Mouse (Mus musculus): ENCODE measurements around the gene Scgb1a1. TPM values are rescaled to one million over a fixed set of nuclear protein-coding genes. Genes with fewer than 3 reads are reported as not detected.
"Not testable (repeated sequence)": the region's sequence is repeated elsewhere in the genome, so short reads cannot be mapped to it uniquely, and the experiment has no call there.

Scgb1a1 gene
- polyA plus RNA-seq, 1 experiment from 2014 or later = 11.0 TPM

GRCm38 (mm10) chr19:9100297-9101061 is 12.7 kb upstream of the Scgb1a1 start:
- DNase-seq (ENCODE audit: low spot score) = no peak

- no peak for DNase-seq (ENCODE audit: low spot score)
Observed at GRCm38 (mm10) chr19:9099751-9100150, 12.0 kb upstream of the Scgb1a1 start.

DNA sequence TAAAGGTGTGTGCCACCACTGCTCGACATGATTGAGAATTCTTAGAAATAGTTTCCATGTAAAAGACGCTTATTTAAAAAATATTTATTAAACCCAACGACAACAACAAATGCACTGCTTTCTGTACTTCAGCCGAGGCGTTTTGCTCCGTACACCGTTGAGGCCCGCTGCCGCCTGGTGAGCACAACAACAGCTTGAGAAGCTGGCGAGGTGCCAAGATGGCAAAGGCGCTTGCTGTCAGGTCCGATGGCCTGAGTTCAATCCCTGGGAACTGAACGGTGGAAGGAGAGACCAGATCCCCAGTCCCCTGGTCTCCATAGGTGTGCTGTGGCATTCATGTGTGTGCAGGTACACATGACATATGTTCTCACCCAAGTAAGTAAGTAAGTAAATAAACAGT is 9.7 kb upstream of the Scgb1a1 start:
- no peak for DNase-seq (ENCODE audit: low spot score)

GRCm38 (mm10) chr19:9095111-9095510 is 7.4 kb upstream of the Scgb1a1 start:
- no peak for DNase-seq (ENCODE audit: low spot score)

- no peak for DNase-seq (ENCODE audit: low spot score)
Observed at GRCm38 (mm10) chr19:9090709-9091108, 3.0 kb upstream of the Scgb1a1 start.

- DNase-seq (ENCODE audit: low spot score) = no peak
Observed at GRCm38 (mm10) chr19:9090191-9090590, 2.4 kb upstream of the Scgb1a1 start.

GRCm38 (mm10) chr19:9083892-9084291 is 3.9 kb downstream of the Scgb1a1 start:
- not testable (repeated sequence) for DNase-seq (ENCODE audit: low spot score)

GRCm38 (mm10) chr19:9083010-9083355 is 4.8 kb downstream of the Scgb1a1 start:
- no peak for DNase-seq (ENCODE audit: low spot score)

DNA sequence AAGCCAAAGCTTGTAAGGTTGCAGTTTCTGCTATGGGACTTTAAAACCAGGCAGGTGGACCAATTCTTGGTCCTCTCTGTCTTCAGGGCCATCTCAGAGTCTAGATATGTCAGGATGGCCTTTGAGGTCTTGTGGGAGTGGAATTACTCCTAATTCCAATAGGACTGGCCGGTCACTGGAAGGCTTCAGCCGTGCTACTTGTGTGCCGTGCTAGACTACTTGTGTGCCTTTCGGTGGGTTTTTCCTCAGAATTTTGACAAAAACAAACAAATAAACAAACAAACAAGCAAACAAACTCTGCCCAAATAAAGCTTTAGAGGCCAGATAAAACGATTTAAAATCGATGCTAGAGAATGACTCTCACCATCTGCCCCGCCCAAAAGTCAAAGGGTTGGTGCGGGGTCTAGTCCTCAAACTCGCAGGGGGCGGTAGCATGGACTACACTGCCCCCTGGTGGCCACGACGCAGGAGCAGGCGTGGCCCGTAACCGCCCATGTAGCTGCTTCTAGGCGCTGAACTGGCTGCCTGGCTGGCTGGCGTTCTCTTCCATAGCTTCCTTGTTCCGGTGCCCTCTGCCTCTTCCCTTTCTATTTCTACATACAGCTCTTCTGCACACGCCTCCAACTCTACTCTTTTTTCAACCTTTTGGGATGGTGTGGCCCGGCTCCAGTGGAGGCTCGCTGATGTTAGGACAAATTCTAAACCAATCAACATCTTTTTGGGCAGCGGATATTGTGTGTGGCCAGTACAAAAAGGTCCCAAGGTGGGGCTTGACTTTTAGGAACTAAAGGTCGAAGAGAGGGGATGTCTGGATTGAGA is 5.4 kb downstream of the Scgb1a1 start:
- DNase-seq (ENCODE audit: low spot score) = peak; percentile 90

DNA sequence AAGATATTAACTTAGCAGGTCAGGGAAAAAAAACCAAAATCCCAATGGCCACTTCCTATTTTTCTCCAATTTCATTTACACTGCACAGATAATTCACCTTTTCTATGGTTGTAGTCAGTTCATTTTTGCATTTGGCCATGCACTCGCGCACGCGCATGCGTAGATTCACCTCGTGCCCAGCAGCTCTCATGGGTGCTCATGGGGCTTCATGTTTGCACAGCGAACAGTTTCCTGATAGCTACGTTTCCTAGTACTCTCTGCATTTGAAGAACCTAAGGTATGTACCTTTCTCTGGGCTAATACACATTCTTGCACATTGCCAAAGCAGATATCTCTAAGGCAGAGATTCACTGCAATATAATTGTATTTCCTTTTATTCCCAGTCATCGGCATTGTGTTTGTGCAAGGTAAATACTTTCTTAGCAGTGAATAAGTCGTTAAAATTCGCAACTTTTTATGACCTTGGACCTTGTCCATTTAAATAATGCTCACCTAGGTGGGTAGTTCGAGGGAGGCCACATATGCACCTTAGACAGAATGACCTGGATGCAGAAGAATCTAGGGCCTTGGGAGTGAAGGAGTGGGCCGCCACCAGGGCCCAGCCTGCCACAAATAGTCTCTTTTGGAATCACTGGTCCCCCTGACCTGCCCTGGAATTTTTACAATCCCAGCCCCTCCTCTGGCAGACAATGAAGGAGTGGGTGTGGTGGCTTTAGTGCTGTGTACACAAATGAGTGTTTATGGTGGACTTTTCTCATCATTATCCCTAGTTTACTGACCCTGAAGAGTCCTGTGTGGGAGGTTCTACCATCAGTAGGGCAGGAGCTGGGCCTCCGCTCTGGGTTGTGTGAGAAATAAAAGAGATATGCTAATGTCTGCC is 6.2 kb downstream of the Scgb1a1 start:
- no peak for DNase-seq (ENCODE audit: low spot score)

DNA sequence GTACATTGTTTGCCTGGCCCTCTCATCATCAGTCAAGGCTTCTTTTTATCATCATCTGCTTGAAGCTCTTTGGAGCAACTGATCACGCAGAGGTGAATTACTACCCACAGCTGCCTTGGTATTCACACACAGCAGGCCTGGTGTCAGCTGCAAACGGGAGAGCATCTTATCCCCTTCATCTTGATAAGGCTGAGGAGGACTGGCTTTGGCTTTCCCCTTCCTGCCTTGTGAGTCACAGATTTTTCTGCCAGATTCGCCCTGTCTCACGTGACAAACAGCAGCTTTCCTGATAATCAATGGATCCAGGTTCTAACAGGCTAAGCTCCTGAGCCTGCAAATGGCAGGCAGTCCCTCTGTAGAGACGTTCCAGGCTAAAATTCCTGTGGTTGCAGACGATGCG is 7.8 kb downstream of the Scgb1a1 start:
- DNase-seq (ENCODE audit: low spot score) = no peak

- DNase-seq (ENCODE audit: low spot score) = no peak
Observed at GRCm38 (mm10) chr19:9076982-9077660, 10.6 kb downstream of the Scgb1a1 start.

- no peak for DNase-seq (ENCODE audit: low spot score)
Observed at GRCm38 (mm10) chr19:9076035-9076434, 11.7 kb downstream of the Scgb1a1 start.

DNA sequence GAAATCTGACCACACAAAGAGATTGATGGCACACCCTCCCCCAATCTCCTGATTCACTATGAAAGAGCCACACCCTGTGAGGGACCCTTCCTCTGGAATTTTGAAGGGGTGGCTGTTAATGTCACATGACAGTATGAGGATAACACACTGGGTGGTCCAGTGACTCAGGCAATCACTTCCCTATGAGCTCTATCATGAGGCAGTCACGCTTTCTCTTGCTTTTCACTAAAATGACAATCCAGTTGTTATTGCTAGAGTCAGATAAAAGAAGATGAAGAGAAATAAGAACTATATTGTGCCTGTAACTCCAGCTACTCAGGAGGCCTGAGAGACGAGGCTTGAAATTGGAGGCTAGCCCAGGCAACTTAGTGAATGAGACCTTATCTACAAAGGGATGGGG is 12.2 kb downstream of the Scgb1a1 start:
- DNase-seq (ENCODE audit: low spot score) = no peak

GRCm38 (mm10) chr19:9074424-9074823 is 13.3 kb downstream of the Scgb1a1 start:
- no peak for DNase-seq (ENCODE audit: low spot score)

GRCm38 (mm10) chr19:9073776-9074411 is 13.9 kb downstream of the Scgb1a1 start:
- DNase-seq (ENCODE audit: low spot score) = no peak

- DNase-seq (ENCODE audit: low spot score) = no peak
Observed at GRCm38 (mm10) chr19:9072157-9072530, 15.6 kb downstream of the Scgb1a1 start.

DNA sequence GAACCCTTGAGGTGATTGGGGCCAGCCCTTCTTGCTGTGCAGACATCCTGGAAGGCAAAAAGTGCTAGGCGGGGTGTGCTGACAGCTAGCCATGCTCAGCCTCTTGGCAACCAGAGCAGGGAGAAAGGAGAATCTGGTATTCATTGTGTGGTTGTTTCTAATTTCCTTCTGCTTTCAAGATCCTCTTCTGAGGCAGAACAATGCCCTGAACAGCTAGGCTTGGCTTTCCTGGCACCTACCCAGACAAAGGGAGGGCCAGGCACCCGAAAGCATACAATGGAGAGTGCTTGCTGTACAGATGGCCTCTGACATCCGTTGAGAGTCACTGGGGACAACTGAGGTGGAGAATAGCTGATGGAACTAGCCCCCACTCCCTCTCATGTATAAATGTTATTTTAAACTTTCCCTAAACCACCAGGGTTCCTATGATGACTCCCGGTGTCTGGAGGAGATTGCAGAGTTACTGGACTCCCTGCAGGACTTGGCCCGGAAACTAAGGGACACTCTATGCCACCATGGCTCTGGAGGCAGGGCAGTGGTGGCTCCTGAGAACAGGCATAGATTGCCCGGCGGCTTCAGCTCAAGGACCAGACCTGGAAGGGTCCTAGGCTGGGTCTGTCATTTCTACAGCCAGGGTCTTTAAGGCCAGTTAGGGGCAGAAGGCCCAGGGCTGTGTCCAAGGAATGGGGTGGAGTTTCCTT is 16.2 kb downstream of the Scgb1a1 start:
- DNase-seq (ENCODE audit: low spot score) = no peak

GRCm38 (mm10) chr19:9070316-9070715 is 17.4 kb downstream of the Scgb1a1 start:
- DNase-seq (ENCODE audit: low spot score) = peak; percentile 22

GRCm38 (mm10) chr19:9069687-9070307 is 18.0 kb downstream of the Scgb1a1 start:
- DNase-seq (ENCODE audit: low spot score) = no peak
